Mouse (Mus musculus): Measurements from ENCODE around the gene Rnf113a1.
"Not testable (repeated sequence)": the region's sequence is repeated elsewhere in the genome, so short reads cannot be mapped to it uniquely, and the experiment has no call there.

DNA sequence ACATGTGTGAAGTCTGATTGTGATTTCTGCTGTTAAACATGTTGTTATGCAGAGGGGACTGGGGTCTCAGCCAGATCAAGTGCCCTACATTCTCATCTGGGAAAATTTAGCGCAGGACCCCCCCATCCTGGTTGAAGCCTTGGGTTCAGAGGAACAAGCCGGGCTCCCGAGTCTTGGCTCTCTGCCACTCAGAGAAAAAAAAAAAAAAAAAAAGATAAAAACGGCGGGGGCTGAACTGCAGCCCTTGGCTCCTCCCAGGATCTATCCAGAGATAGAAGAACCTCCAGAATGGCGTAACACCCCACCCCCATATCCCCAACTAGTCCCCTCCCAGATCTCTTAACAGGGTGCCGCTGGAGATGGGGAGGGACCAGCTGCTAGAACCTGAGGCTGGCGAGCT is 6.6 kb upstream of the Rnf113a1 start:
- not testable (repeated sequence) for TF ChIP-seq POLR2A (IDR thresholded peaks at IDR 0.05; ENCODE audit: insufficient read length, low read depth); USF1 (IDR thresholded peaks at IDR 0.05; ENCODE audit: low read depth); MAX (IDR thresholded peaks at IDR 0.05; ENCODE audit: low read depth); MYOG (IDR thresholded peaks at IDR 0.05; ENCODE audit: control insufficient read depth in 1 of 3, insufficient read depth in 1 of 3, insufficient read length in 2 of 3, low read depth in 2 of 3); MYOD1 (IDR thresholded peaks at IDR 0.05; ENCODE audit: control insufficient read depth in 1 of 3, insufficient read length in 2 of 3, low read depth in 2 of 3)
